Mouse (Mus musculus): ENCODE measurements around the gene Faap20.

Faap20 gene

GRCm38 (mm10) chr4:155249648-155250351, at the start of gene Faap20:
Gene Faap20, plus strand, starts transcription at chr4:155249802.
- H3K4me3 ChIP-seq (replicated peaks; ENCODE audit: low read length): peak within 1 kb of the TSS; percentile 87
- H3K4me1 ChIP-seq (replicated peaks; ENCODE audit: low read depth, low read length): peaks cover 53% of the 10 kb centered on the region
- H3K27me3 ChIP-seq (ENCODE audit: insufficient read depth, low read length): no peaks in the 10 kb centered on the region
- no peaks in the 10 kb centered on the region for H3K9me3 ChIP-seq (ENCODE audit: low read length)
- peaks cover 27% of the 10 kb centered on the region for H3K36me3 ChIP-seq (ENCODE audit: insufficient read depth, low read length)
- TF ChIP-seq CTCF (conservative IDR thresholded peaks at IDR 0.05; ENCODE audit: low read length): no peak
- TF ChIP-seq POU5F1 (IDR thresholded peaks at IDR 0.05; ENCODE audit: borderline replicate concordance, low read length): no peak
- TF ChIP-seq NANOG (IDR thresholded peaks at IDR 0.05; ENCODE audit: borderline replicate concordance, low read length): no peak

- Histone ChIP-seq H3K27me3 (ENCODE audit: insufficient read depth, low read length) (no peaks in the 10 kb centered on the region), H3K4me1 (replicated peaks; ENCODE audit: low read depth, low read length) (peaks cover 98% of the 10 kb centered on the region), H3K9me3 (ENCODE audit: low read length) (no peaks in the 10 kb centered on the region), H3K4me3 (replicated peaks; ENCODE audit: low read length) (no peak overlapping the region), H3K36me3 (ENCODE audit: insufficient read depth, low read length) (peaks cover 73% of the 10 kb centered on the region)
- TF ChIP-seq CTCF (conservative IDR thresholded peaks at IDR 0.05; ENCODE audit: low read length) (no peak), NANOG (IDR thresholded peaks at IDR 0.05; ENCODE audit: borderline replicate concordance, low read length) (no peak), POU5F1 (IDR thresholded peaks at IDR 0.05; ENCODE audit: borderline replicate concordance, low read length) (no peak)
These were observed 48.7 kb upstream of the Faap20 start for GRCm38 (mm10) chr4:155200861-155201390.

GRCm38 (mm10) chr4:155201764-155202163, 47.8 kb upstream of the Faap20 start:
- no peak for TF ChIP-seq CTCF (conservative IDR thresholded peaks at IDR 0.05; ENCODE audit: low read length)
- TF ChIP-seq POU5F1 (IDR thresholded peaks at IDR 0.05; ENCODE audit: borderline replicate concordance, low read length): no peak
- TF ChIP-seq NANOG (IDR thresholded peaks at IDR 0.05; ENCODE audit: borderline replicate concordance, low read length): no peak
- Histone ChIP-seq H3K4me3 (replicated peaks; ENCODE audit: low read length) (0 out of 2 replicates have a peak overlapping the region, but pooled peaks have one; percentile 7), H3K4me1 (replicated peaks; ENCODE audit: low read depth, low read length) (peaks cover 97% of the 10 kb centered on the region), H3K9me3 (ENCODE audit: low read length) (no peaks in the 10 kb centered on the region), H3K27me3 (ENCODE audit: insufficient read depth, low read length) (no peaks in the 10 kb centered on the region), H3K36me3 (ENCODE audit: insufficient read depth, low read length) (peaks cover 71% of the 10 kb centered on the region)

GRCm38 (mm10) chr4:155205919-155206318, 43.7 kb upstream of the Faap20 start:
- H3K36me3 ChIP-seq (ENCODE audit: insufficient read depth, low read length): peaks cover 89% of the 10 kb centered on the region
- TF ChIP-seq NANOG (IDR thresholded peaks at IDR 0.05; ENCODE audit: borderline replicate concordance, low read length): no peak
- no peak for TF ChIP-seq POU5F1 (IDR thresholded peaks at IDR 0.05; ENCODE audit: borderline replicate concordance, low read length)
- no peak for TF ChIP-seq CTCF (conservative IDR thresholded peaks at IDR 0.05; ENCODE audit: low read length)
- H3K4me3 ChIP-seq (replicated peaks; ENCODE audit: low read length): no peak overlapping the region
- peaks cover 97% of the 10 kb centered on the region for H3K4me1 ChIP-seq (replicated peaks; ENCODE audit: low read depth, low read length)
- H3K27me3 ChIP-seq (ENCODE audit: insufficient read depth, low read length): no peaks in the 10 kb centered on the region
- H3K9me3 ChIP-seq (ENCODE audit: low read length): no peaks in the 10 kb centered on the region

- H3K9me3 ChIP-seq (ENCODE audit: low read length): no peaks in the 10 kb centered on the region
- TF ChIP-seq POU5F1 (IDR thresholded peaks at IDR 0.05; ENCODE audit: borderline replicate concordance, low read length) (no peak), NANOG (IDR thresholded peaks at IDR 0.05; ENCODE audit: borderline replicate concordance, low read length) (no peak), CTCF (conservative IDR thresholded peaks at IDR 0.05; ENCODE audit: low read length) (no peak)
- no peaks in the 10 kb centered on the region for H3K27me3 ChIP-seq (ENCODE audit: insufficient read depth, low read length)
- no peak overlapping the region for H3K4me3 ChIP-seq (replicated peaks; ENCODE audit: low read length)
- peaks cover 97% of the 10 kb centered on the region for H3K4me1 ChIP-seq (replicated peaks; ENCODE audit: low read depth, low read length)
- peaks cover 93% of the 10 kb centered on the region for H3K36me3 ChIP-seq (ENCODE audit: insufficient read depth, low read length)
These were observed 43.1 kb upstream of the Faap20 start for GRCm38 (mm10) chr4:155206498-155206897.

- TF ChIP-seq CTCF (conservative IDR thresholded peaks at IDR 0.05; ENCODE audit: low read length) (no peak), POU5F1 (IDR thresholded peaks at IDR 0.05; ENCODE audit: borderline replicate concordance, low read length) (no peak), NANOG (IDR thresholded peaks at IDR 0.05; ENCODE audit: borderline replicate concordance, low read length) (no peak)
- H3K36me3 ChIP-seq (ENCODE audit: insufficient read depth, low read length): peaks cover 92% of the 10 kb centered on the region
- H3K27me3 ChIP-seq (ENCODE audit: insufficient read depth, low read length): no peaks in the 10 kb centered on the region
- peaks cover 96% of the 10 kb centered on the region for H3K4me1 ChIP-seq (replicated peaks; ENCODE audit: low read depth, low read length)
- H3K4me3 ChIP-seq (replicated peaks; ENCODE audit: low read length): 0 out of 2 replicates have a peak overlapping the region, but pooled peaks have one; percentile 29
- no peaks in the 10 kb centered on the region for H3K9me3 ChIP-seq (ENCODE audit: low read length)
These were observed 41.8 kb upstream of the Faap20 start for GRCm38 (mm10) chr4:155207841-155208240.

GRCm38 (mm10) chr4:155208613-155209012, 41.0 kb upstream of the Faap20 start:
- TF ChIP-seq NANOG (IDR thresholded peaks at IDR 0.05; ENCODE audit: borderline replicate concordance, low read length) (no peak), CTCF (conservative IDR thresholded peaks at IDR 0.05; ENCODE audit: low read length) (no peak), POU5F1 (IDR thresholded peaks at IDR 0.05; ENCODE audit: borderline replicate concordance, low read length) (no peak)
- Histone ChIP-seq H3K4me1 (replicated peaks; ENCODE audit: low read depth, low read length) (peaks cover 96% of the 10 kb centered on the region), H3K9me3 (ENCODE audit: low read length) (no peaks in the 10 kb centered on the region), H3K27me3 (ENCODE audit: insufficient read depth, low read length) (no peaks in the 10 kb centered on the region), H3K4me3 (replicated peaks; ENCODE audit: low read length) (peak overlapping the region; percentile 29; the same call in 1 of the 2 replicates), H3K36me3 (ENCODE audit: insufficient read depth, low read length) (peaks cover 91% of the 10 kb centered on the region)

- H3K9me3 ChIP-seq (ENCODE audit: low read length): no peaks in the 10 kb centered on the region
- H3K4me1 ChIP-seq (replicated peaks; ENCODE audit: low read depth, low read length): peaks cover 96% of the 10 kb centered on the region
- H3K4me3 ChIP-seq (replicated peaks; ENCODE audit: low read length): 0 out of 2 replicates have a peak overlapping the region, but pooled peaks have one; percentile 29
- TF ChIP-seq CTCF (conservative IDR thresholded peaks at IDR 0.05; ENCODE audit: low read length) (no peak), NANOG (IDR thresholded peaks at IDR 0.05; ENCODE audit: borderline replicate concordance, low read length) (no peak), POU5F1 (IDR thresholded peaks at IDR 0.05; ENCODE audit: borderline replicate concordance, low read length) (no peak)
- peaks cover 91% of the 10 kb centered on the region for H3K36me3 ChIP-seq (ENCODE audit: insufficient read depth, low read length)
- H3K27me3 ChIP-seq (ENCODE audit: insufficient read depth, low read length): no peaks in the 10 kb centered on the region
These were observed 40.5 kb upstream of the Faap20 start for GRCm38 (mm10) chr4:155209079-155209478.

Data from E14TG2a.4 (cell line).